Mouse (Mus musculus): Measurements from ENCODE around the gene Olfr578. TPM values are rescaled to one million over a fixed set of nuclear protein-coding genes. Genes with fewer than 3 reads are reported as not detected.

The Olfr578 gene
- polyA plus RNA-seq, 1 experiment from 2014 or later = not detected

Other genes starting within 250 kb of the Olfr578 start
- not detected in 2 replicates for gene Olfr560, start 230.0 kb downstream of the Olfr578 start, polyA plus RNA-seq (2015; fragmentation: Nextera tagmentation; extraction: Ambion mirVana)
- gene Olfr78, start 229.9 kb downstream of the Olfr578 start, polyA plus RNA-seq (2015; fragmentation: Nextera tagmentation; extraction: Ambion mirVana) = 0.27 and 0.44 TPM in 2 replicates
- 0.46 TPM in 1 of 2 replicates, not detected in the other for gene Olfr561, start 218.1 kb downstream of the Olfr578 start, polyA plus RNA-seq (2015; fragmentation: Nextera tagmentation; extraction: Ambion mirVana)
- not detected in 2 replicates for gene Olfr564, start 185.8 kb downstream of the Olfr578 start, polyA plus RNA-seq (2015; fragmentation: Nextera tagmentation; extraction: Ambion mirVana)
- gene Olfr566, start 130.6 kb downstream of the Olfr578 start, polyA plus RNA-seq (2015; fragmentation: Nextera tagmentation; extraction: Ambion mirVana) = 0.31 and 0.50 TPM in 2 replicates
- not detected in 2 replicates for gene Olfr568, start 112.2 kb downstream of the Olfr578 start, polyA plus RNA-seq (2015; fragmentation: Nextera tagmentation; extraction: Ambion mirVana)
- not detected in 2 replicates for gene Olfr569, start 98.4 kb downstream of the Olfr578 start, polyA plus RNA-seq (2015; fragmentation: Nextera tagmentation; extraction: Ambion mirVana)
- not detected in 2 replicates for gene Olfr570, start 94.7 kb downstream of the Olfr578 start, polyA plus RNA-seq (2015; fragmentation: Nextera tagmentation; extraction: Ambion mirVana)
- 0.04 TPM in 1 of 2 replicates, not detected in the other for gene Olfr571, start 71.8 kb downstream of the Olfr578 start, polyA plus RNA-seq (2015; fragmentation: Nextera tagmentation; extraction: Ambion mirVana)
- gene Olfr572, start 64.9 kb downstream of the Olfr578 start, polyA plus RNA-seq (2015; fragmentation: Nextera tagmentation; extraction: Ambion mirVana) = not detected in 2 replicates
- gene Olfr573-ps1, start 46.7 kb downstream of the Olfr578 start, polyA plus RNA-seq (2015; fragmentation: Nextera tagmentation; extraction: Ambion mirVana) = not detected in 2 replicates
- gene Olfr574, start 40.9 kb downstream of the Olfr578 start, polyA plus RNA-seq (2015; fragmentation: Nextera tagmentation; extraction: Ambion mirVana) = not detected in 2 replicates
- not detected in 2 replicates for gene Olfr575, start 30.5 kb downstream of the Olfr578 start, polyA plus RNA-seq (2015; fragmentation: Nextera tagmentation; extraction: Ambion mirVana)
- gene Olfr576, start 26.7 kb downstream of the Olfr578 start, polyA plus RNA-seq (2015; fragmentation: Nextera tagmentation; extraction: Ambion mirVana) = not detected in 2 replicates
- not detected in 2 replicates for gene Olfr577, start 13.4 kb downstream of the Olfr578 start, polyA plus RNA-seq (2015; fragmentation: Nextera tagmentation; extraction: Ambion mirVana)
- not detected in 2 replicates for gene Olfr582, start 48.7 kb upstream of the Olfr578 start, polyA plus RNA-seq (2015; fragmentation: Nextera tagmentation; extraction: Ambion mirVana)
- gene Olfr583, start 62.0 kb upstream of the Olfr578 start, polyA plus RNA-seq (2015; fragmentation: Nextera tagmentation; extraction: Ambion mirVana) = not detected in 2 replicates
- not detected in 2 replicates for gene Olfr584, start 92.6 kb upstream of the Olfr578 start, polyA plus RNA-seq (2015; fragmentation: Nextera tagmentation; extraction: Ambion mirVana)
- gene Olfr585, start 108.4 kb upstream of the Olfr578 start, polyA plus RNA-seq (2015; fragmentation: Nextera tagmentation; extraction: Ambion mirVana) = not detected in 2 replicates
- gene Olfr586, start 136.3 kb upstream of the Olfr578 start, polyA plus RNA-seq (2015; fragmentation: Nextera tagmentation; extraction: Ambion mirVana) = not detected in 2 replicates
- gene Olfr588-ps1, start 151.6 kb upstream of the Olfr578 start, polyA plus RNA-seq (2015; fragmentation: Nextera tagmentation; extraction: Ambion mirVana) = not detected in 2 replicates
- gene Olfr589, start 167.0 kb upstream of the Olfr578 start, polyA plus RNA-seq (2015; fragmentation: Nextera tagmentation; extraction: Ambion mirVana) = not detected in 2 replicates
- gene Olfr591, start 189.0 kb upstream of the Olfr578 start, polyA plus RNA-seq (2015; fragmentation: Nextera tagmentation; extraction: Ambion mirVana) = not detected in 2 replicates
- not detected in 2 replicates for gene Olfr592, start 195.5 kb upstream of the Olfr578 start, polyA plus RNA-seq (2015; fragmentation: Nextera tagmentation; extraction: Ambion mirVana)
- not detected in 2 replicates for gene Olfr593, start 222.5 kb upstream of the Olfr578 start, polyA plus RNA-seq (2015; fragmentation: Nextera tagmentation; extraction: Ambion mirVana)
- not detected in 2 replicates for gene Olfr594, start 227.7 kb upstream of the Olfr578 start, polyA plus RNA-seq (2015; fragmentation: Nextera tagmentation; extraction: Ambion mirVana)